Mouse (Mus musculus): ENCODE data around the gene Kctd3.

Kctd3 gene

GRCm38 (mm10) chr1:189010671-189011070 lies 3.0 kb upstream of the Kctd3 start:
- DNase-seq (ENCODE audit: low spot score in 2 of 2): no peak

- DNase-seq (ENCODE audit: low spot score in 2 of 2): no peak
These were observed 311 bp upstream of the Kctd3 start for GRCm38 (mm10) chr1:189007980-189008324.

- no peak for DNase-seq (ENCODE audit: low spot score in 2 of 2)
These were observed 815 bp downstream of the Kctd3 start for GRCm38 (mm10) chr1:189006826-189007225.

- no peak for DNase-seq (ENCODE audit: low spot score in 2 of 2)
These were observed 1.4 kb downstream of the Kctd3 start for GRCm38 (mm10) chr1:189006267-189006666.

GRCm38 (mm10) chr1:189004774-189005173 lies 2.9 kb downstream of the Kctd3 start:
- no peak for DNase-seq (ENCODE audit: low spot score in 2 of 2)

- DNase-seq (ENCODE audit: low spot score in 2 of 2): no peak
These were observed 5.8 kb downstream of the Kctd3 start for GRCm38 (mm10) chr1:189001815-189002214.

- DNase-seq (ENCODE audit: low spot score in 2 of 2): no peak
These were observed 7.7 kb downstream of the Kctd3 start for GRCm38 (mm10) chr1:188999981-189000380.

GRCm38 (mm10) chr1:188997921-188998320 lies 9.7 kb downstream of the Kctd3 start:
- DNase-seq (ENCODE audit: low spot score in 2 of 2): no peak

- no peak for DNase-seq (ENCODE audit: low spot score in 2 of 2)
These were observed 14.4 kb downstream of the Kctd3 start for GRCm38 (mm10) chr1:188993218-188993617.

GRCm38 (mm10) chr1:188980050-188980449 lies 27.6 kb downstream of the Kctd3 start:
- DNase-seq (ENCODE audit: low spot score in 2 of 2): peak; percentile 29 to 52

GRCm38 (mm10) chr1:188973926-188974325 lies 33.7 kb downstream of the Kctd3 start:
- no peak for DNase-seq (ENCODE audit: low spot score in 2 of 2)

GRCm38 (mm10) chr1:188973078-188973477 lies 34.6 kb downstream of the Kctd3 start:
- no peak for DNase-seq (ENCODE audit: low spot score in 2 of 2)

- DNase-seq (ENCODE audit: low spot score in 2 of 2): no peak
These were observed 55.1 kb downstream of the Kctd3 start for GRCm38 (mm10) chr1:188952501-188952900.

- no peak for DNase-seq (ENCODE audit: low spot score in 2 of 2)
These were observed 56.5 kb downstream of the Kctd3 start for GRCm38 (mm10) chr1:188951091-188951490.

- DNase-seq (ENCODE audit: low spot score in 2 of 2): no peak
These were observed 59.4 kb downstream of the Kctd3 start for GRCm38 (mm10) chr1:188948276-188948675.

- peak; percentile 9 to 16 for DNase-seq (ENCODE audit: low spot score in 2 of 2)
These were observed 59.8 kb downstream of the Kctd3 start for GRCm38 (mm10) chr1:188947794-188948193.

GRCm38 (mm10) chr1:188946849-188947248 lies 60.8 kb downstream of the Kctd3 start:
- DNase-seq (ENCODE audit: low spot score in 2 of 2): no peak

GRCm38 (mm10) chr1:188945326-188945725 lies 62.3 kb downstream of the Kctd3 start:
- DNase-seq (ENCODE audit: low spot score in 2 of 2): no peak

- DNase-seq (ENCODE audit: low spot score in 2 of 2): no peak
These were observed 70.3 kb downstream of the Kctd3 start for GRCm38 (mm10) chr1:188937246-188937780.
